Mouse (Mus musculus) spleen, adult 2 months (tissue): ENCODE data around the gene Cygb.

Source experiments
- CTCF ChIP-seq: fragments of 200-500 bp; IDR thresholded peaks from 2 replicates; pipeline ENCODE4 v1.5.1; 2011; ENCODE audit warnings: mild to moderate bottlenecking, inconsistent platforms; ENCODE audit not compliant: insufficient read depth, insufficient read length, insufficient replicate concordance; ENCODE audit errors: extremely low read depth
- POLR2A ChIP-seq: fragments of 200-500 bp; IDR thresholded peaks from 2 replicates; pipeline ENCODE4 v1.6.1; 2011; ENCODE audit warnings: low read depth, low read length, inconsistent platforms

GRCm38 (mm10) chr11:116666566-116666965, 12.5 kb upstream of the Cygb start:
- no peak for TF ChIP-seq CTCF
- TF ChIP-seq POLR2A = no peak
